Mouse (Mus musculus): ENCODE data around the gene Scml4.

- TF ChIP-seq CTCF (IDR thresholded peaks at IDR 0.05; ENCODE audit: low read depth, low read length) (no peak), POLR2A (IDR thresholded peaks at IDR 0.05; ENCODE audit: borderline replicate concordance, low read depth, low read length) (no peak)
Measured at GRCm38 (mm10) chr10:42827155-42827554, 33.0 kb upstream of the Scml4 start.
